Mouse (Mus musculus) midbrain, embryonic 10.5 days (tissue): ENCODE data around the gene Unc5cl. TPM values are rescaled to one million over a fixed set of nuclear protein-coding genes. Genes with fewer than 3 reads are reported as not detected.

Experiments used
- DNase-seq: peaks from one replicate; pipeline ENCODE4 v3.0.0-alpha.2; 2017; ENCODE audit warnings: low spot score
- H3K27ac ChIP-seq: fragments of 300-500 bp; sonication (generic); replicated peaks from 2 replicates; pipeline ENCODE4 v1.5.1; 2016; ENCODE audit warnings: mild to moderate bottlenecking
- H3K27me3 ChIP-seq: fragments of 300-500 bp; sonication (generic); 2 replicates; pipeline ENCODE4 v1.6.1; 2016; ENCODE audit warnings: low read depth, mild to moderate bottlenecking; ENCODE audit not compliant: poor library complexity, severe bottlenecking
- H3K36me3 ChIP-seq: fragments of 300-500 bp; sonication (generic); 2 replicates; pipeline ENCODE4 v1.6.1; 2016; ENCODE audit warnings: mild to moderate bottlenecking, moderate library complexity
- H3K4me1 ChIP-seq: fragments of 300-500 bp; sonication (generic); 2 replicates; pipeline ENCODE4 v1.6.1; 2016
- H3K4me3 ChIP-seq: fragments of 300-500 bp; sonication (generic); 2 replicates; pipeline ENCODE4 v1.5.1; 2016; ENCODE audit warnings: mild to moderate bottlenecking, moderate library complexity
- H3K9me3 ChIP-seq: fragments of 300-500 bp; sonication (generic); replicated peaks from 2 replicates; pipeline ENCODE4 v1.6.1; 2016; ENCODE audit warnings: mild to moderate bottlenecking
- WGBS: fragments of 180-500 bp; shearing (Covaris S2); methylation state at CpG from one replicate; pipeline ENCODE4 v1.1.7; 2016; 5-methylcytosine and 5-hydroxymethylcytosine counted together
- polyA plus RNA-seq: library from polyadenylated mRNA; unstranded; fragments of >200 nt; fragmentation: Nextera tagmentation; extraction: Ambion mirVana; gene quantifications from 2 replicates; pipeline ENCODE4 v1.2.1, GENCODE M21; 2016

Gene Unc5cl
- polyA plus RNA-seq, 1 experiment from 2014 or later: not detected

GRCm38 (mm10) chr17:48418781-48419180, 35.9 kb upstream of the Unc5cl start:
- Histone ChIP-seq H3K4me1 (no peaks in the 10 kb centered on the region), H3K36me3 (peaks cover 56% of the 10 kb centered on the region), H3K27me3 (no peaks in the 10 kb centered on the region), H3K9me3 (no peaks in the 10 kb centered on the region), H3K4me3 (no peak overlapping the region), H3K27ac (no peak overlapping the region)
- WGBS: 79% methylated on average over 1 of the region's 1 CpGs
- no peak for DNase-seq

GRCm38 (mm10) chr17:48419571-48419970, 35.1 kb upstream of the Unc5cl start:
- 73% methylated on average over 2 of the region's 2 CpGs for WGBS
- H3K36me3 ChIP-seq: peaks cover 48% of the 10 kb centered on the region
- H3K9me3 ChIP-seq: no peaks in the 10 kb centered on the region

GRCm38 (mm10) chr17:48424237-48424636, 30.5 kb upstream of the Unc5cl start:
- Histone ChIP-seq H3K36me3 (peaks cover 3% of the 10 kb centered on the region; the same call in 1 of the 2 replicates), H3K4me1 (peaks cover 15% of the 10 kb centered on the region), H3K27ac (no peak overlapping the region), H3K9me3 (no peaks in the 10 kb centered on the region), H3K27me3 (no peaks in the 10 kb centered on the region), H3K4me3 (no peak overlapping the region)
- WGBS: 89% methylated on average over 9 of the region's 9 CpGs
- DNase-seq: no peak

More at GRCm38 (mm10) chr17:48419571-48419970, 35.1 kb upstream of the Unc5cl start:
- no peaks in the 10 kb centered on the region for H3K4me1 ChIP-seq
- DNase-seq: no peak
- no peak overlapping the region for H3K4me3 ChIP-seq
- no peak overlapping the region for H3K27ac ChIP-seq
- no peaks in the 10 kb centered on the region for H3K27me3 ChIP-seq

DNA sequence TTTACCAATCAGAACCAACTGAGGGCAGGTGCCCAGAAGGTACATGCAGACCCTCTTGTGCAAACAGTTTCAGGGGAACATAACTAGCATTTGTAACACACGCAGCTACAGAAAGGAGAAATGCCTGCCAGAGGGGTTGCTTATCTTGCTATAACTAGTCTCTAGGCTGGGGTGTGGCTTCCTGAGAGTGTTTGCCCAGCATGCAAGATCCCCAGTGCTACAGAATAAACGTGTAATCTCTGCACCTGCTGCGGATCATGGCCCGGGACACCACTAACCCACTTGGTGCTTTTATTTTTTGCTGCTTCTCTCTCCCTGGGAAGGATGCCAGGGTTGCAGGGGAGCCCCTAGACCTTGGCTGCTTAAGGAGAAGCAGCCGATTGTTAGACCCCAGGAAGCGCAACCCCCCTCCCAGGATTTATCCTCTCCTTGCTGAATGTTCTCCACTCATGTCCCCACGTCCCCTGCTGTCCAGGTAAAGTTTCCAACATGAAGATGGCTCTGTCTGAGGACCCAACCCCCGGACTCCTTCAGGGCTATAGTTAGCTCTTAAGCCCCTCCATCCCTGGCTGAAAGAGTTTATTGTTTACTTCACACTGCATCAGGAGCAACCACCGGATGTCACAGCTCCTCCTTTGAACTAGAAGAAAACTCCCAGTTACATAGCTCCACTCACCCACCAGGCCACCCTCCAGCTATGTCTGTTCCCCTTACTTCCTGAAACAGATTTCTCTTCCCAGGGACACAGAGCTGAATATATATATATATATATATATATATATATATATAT, 28.7 kb upstream of the Unc5cl start:
- H3K36me3 ChIP-seq: no peaks in the 10 kb centered on the region
- H3K27me3 ChIP-seq: no peaks in the 10 kb centered on the region
- peaks cover 15% of the 10 kb centered on the region for H3K4me1 ChIP-seq
- no peaks in the 10 kb centered on the region for H3K9me3 ChIP-seq
- no peak overlapping the region for H3K4me3 ChIP-seq
- WGBS: 51% methylated on average over 9 of the region's 9 CpGs
- H3K27ac ChIP-seq: 0 out of 2 replicates have a peak overlapping the region, but pooled peaks have one; percentile 38
- no peak for DNase-seq

DNA sequence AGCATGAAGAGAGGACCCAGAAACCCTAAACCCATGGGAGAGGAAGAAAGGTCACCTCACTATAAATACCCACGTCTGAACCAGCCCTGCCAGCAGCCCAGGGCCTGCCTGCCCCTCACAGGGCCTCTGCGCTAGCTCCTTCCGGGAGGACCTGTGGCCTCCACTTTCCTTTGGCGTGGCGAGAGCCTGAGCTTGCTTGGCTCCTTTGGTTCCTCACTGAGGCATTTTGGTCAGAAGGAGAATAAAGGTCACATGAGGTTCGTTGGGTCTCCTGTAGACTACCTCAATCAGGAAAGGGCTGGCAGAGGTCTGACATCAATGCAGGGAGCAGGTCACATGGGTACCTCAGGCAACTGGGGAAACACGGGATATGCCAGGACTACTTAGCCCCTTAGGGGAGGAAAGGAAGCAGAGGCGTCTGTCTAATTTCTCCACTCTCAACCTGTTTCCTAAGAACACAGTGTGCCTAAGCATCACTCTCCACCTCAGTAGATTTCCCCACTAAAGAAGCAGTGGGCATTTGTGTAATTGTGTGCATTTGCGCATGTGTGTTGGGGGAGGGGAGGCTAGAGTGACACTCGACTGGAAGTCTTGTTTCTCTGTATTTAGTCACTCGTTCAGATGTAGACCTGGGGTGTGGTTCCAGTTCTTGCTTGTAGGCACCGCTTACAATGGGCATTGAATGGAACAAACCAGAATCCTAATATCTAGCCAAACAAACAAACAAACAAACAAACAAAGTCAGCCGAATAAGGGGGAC, 27.5 kb upstream of the Unc5cl start:
- DNase-seq: no peak
- WGBS: 76% methylated on average over 13 of the region's 13 CpGs

DNA sequence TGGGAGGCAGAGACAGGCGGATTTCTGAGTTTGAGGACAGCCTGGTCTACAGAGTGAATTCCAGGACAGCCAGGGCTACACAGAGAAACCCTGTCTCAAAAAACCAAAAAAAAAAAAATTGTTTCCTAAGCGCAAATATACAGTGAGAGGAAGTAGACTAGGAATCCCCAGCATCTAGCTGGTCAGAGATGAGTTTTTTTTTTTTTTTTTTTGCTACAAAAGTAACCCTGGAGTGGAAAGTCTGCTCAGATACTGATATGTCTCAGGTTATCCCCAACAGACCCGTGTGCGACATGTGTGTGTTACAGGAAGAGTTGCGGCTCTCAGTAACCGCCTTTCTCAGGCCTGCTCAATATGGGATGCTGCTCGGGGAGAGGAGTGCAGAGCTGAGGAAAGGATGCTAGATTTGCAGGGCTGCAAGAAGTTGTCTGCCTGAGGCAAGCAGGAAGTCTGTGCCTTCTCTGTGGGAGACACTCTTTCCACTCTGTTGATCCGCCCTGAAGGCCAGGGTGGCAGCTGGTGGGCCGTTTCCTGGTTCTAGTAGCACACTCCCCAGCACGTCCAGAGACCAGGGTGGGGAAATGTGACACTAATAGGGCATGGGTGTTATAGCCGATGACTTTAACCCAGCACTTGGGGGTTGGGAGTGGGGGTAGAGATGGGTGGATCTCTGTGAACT, 26.7 kb upstream of the Unc5cl start:
- no peaks in the 10 kb centered on the region for H3K9me3 ChIP-seq
- no peaks in the 10 kb centered on the region for H3K27me3 ChIP-seq
- DNase-seq: no peak
- 78% methylated on average over 11 of the region's 11 CpGs for WGBS
- peaks cover 22% of the 10 kb centered on the region for H3K4me1 ChIP-seq
- no peak overlapping the region for H3K4me3 ChIP-seq
- no peaks in the 10 kb centered on the region for H3K36me3 ChIP-seq
- 0 out of 2 replicates have a peak overlapping the region, but pooled peaks have one; percentile 46 for H3K27ac ChIP-seq

More for the DNA sequence above, 27.5 kb upstream of the Unc5cl start:
- no peaks in the 10 kb centered on the region for H3K9me3 ChIP-seq
- no peak overlapping the region for H3K4me3 ChIP-seq
- H3K27ac ChIP-seq: 0 out of 2 replicates have a peak overlapping the region, but pooled peaks have one; percentile 7
- no peaks in the 10 kb centered on the region for H3K36me3 ChIP-seq
- H3K27me3 ChIP-seq: no peaks in the 10 kb centered on the region
- peaks cover 15% of the 10 kb centered on the region for H3K4me1 ChIP-seq

DNA sequence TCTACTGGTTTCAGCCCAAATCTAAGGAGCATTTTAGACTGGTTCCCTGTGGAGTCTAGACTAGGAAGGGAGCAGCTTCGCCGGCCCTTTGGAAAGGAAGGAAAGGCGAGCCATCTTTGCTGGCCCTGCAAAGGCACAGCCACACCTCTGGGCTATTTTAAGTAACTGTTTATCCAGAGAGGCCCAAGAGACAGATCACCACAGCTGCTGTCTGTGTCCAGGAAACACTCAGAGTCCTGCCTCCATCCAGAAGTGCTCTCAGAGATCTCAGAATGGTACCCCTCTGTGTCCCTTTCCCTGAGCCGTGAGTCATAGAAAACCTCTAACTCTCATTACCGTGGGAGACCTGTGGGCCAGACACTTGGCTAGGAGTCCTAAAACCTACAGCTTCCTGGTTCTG, 24.3 kb upstream of the Unc5cl start:
- WGBS: 68% methylated on average over 5 of the region's 5 CpGs
- H3K4me1 ChIP-seq: peaks cover 22% of the 10 kb centered on the region
- no peaks in the 10 kb centered on the region for H3K9me3 ChIP-seq
- H3K4me3 ChIP-seq: no peak overlapping the region
- no peaks in the 10 kb centered on the region for H3K36me3 ChIP-seq
- no peaks in the 10 kb centered on the region for H3K27me3 ChIP-seq
- H3K27ac ChIP-seq: 0 out of 2 replicates have a peak overlapping the region, but pooled peaks have one; percentile 3
- DNase-seq: no peak

DNA sequence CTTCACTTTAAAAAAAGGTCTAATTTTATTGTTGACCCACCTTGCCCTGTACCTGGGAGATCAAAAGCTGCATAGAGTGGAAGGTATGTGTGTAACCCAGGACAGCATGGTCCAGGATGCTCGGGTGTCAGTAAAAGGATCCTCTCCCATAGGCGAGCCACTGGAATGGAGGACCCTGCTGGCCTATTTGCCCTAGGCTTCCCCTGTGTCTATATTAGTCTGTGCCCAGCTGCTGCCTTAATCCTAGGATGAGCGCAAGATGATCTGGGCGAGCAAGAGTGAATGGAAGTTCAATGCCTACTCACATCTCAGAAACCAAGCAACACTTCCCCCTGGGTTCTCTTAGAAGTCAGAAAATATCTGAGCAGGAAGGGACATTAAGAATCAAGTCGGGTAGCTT, 23.6 kb upstream of the Unc5cl start:
- Histone ChIP-seq H3K36me3 (no peaks in the 10 kb centered on the region), H3K27me3 (no peaks in the 10 kb centered on the region), H3K4me1 (peaks cover 17% of the 10 kb centered on the region), H3K9me3 (no peaks in the 10 kb centered on the region), H3K27ac (no peak overlapping the region), H3K4me3 (no peak overlapping the region)
- WGBS: 68% methylated on average over 5 of the region's 5 CpGs
- DNase-seq: no peak

- WGBS: 77% methylated on average over 16 of the region's 16 CpGs
- Histone ChIP-seq H3K27me3 (no peaks in the 10 kb centered on the region), H3K4me3 (no peak within 1 kb of the TSS), H3K36me3 (no peaks in the 10 kb centered on the region), H3K4me1 (peaks cover 13% of the 10 kb centered on the region), H3K27ac (peak within 1 kb of the TSS; percentile 50; the same call in 1 of the 2 replicates), H3K9me3 (no peaks in the 10 kb centered on the region)
- DNase-seq: peak; percentile 25
These were observed 22.3 kb upstream of the Unc5cl start, which contains the start of gene Apobec2 for GRCm38 (mm10) chr17:48432158-48432980. TSS of gene Apobec2 (minus strand) at chr17:48432930.

- H3K4me1 ChIP-seq: peaks cover 20% of the 10 kb centered on the region
- no peak for DNase-seq
- no peaks in the 10 kb centered on the region for H3K36me3 ChIP-seq
- no peak overlapping the region for H3K4me3 ChIP-seq
- H3K9me3 ChIP-seq: no peaks in the 10 kb centered on the region
- 0 out of 2 replicates have a peak overlapping the region, but pooled peaks have one; percentile 50 for H3K27ac ChIP-seq
- H3K27me3 ChIP-seq: no peaks in the 10 kb centered on the region
- WGBS: 86% methylated on average over 20 of the region's 20 CpGs
These were observed 21.6 kb upstream of the Unc5cl start for GRCm38 (mm10) chr17:48433006-48433655.

DNA sequence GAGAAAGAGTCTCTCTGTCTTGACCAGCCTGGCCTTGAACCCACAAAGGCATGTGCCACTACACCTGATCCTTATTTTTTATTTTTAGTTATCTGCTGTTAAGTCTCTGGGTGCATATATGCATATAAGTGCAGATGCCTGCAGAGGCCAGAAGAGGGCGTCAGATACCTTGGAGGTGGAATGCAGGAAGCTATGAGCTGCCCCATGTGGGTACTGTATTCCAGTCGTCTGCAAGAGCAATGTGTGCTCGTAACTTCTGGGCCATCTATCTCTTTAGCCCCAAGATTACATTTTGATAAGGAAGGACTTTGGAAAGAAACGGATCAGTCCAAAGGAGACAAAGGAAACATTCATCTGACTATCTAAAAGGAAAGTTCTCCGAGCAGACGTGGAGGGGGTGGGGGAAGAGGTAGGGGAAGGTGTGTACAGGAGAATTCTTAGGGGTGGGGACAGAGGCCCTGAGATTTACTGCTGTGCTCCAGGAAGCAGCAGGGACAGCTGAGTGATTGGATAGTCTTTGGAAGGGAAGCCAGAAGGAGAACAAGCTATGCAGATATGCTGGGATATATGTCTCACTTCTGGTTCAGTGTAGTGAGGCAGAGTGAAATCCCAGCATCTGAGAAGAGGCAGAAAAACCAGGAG, 20.9 kb upstream of the Unc5cl start:
- H3K4me1 ChIP-seq: peaks cover 20% of the 10 kb centered on the region
- no peak overlapping the region for H3K4me3 ChIP-seq
- H3K27me3 ChIP-seq: no peaks in the 10 kb centered on the region
- 73% methylated on average over 6 of the region's 6 CpGs for WGBS
- H3K36me3 ChIP-seq: no peaks in the 10 kb centered on the region
- no peak for DNase-seq
- no peak overlapping the region for H3K27ac ChIP-seq
- no peaks in the 10 kb centered on the region for H3K9me3 ChIP-seq
